Mouse (Mus musculus) C2C12 (cell line): ENCODE results near the gene Art1.

Experiments used
- CEBPB ChIP-seq: IDR thresholded peaks from one replicate; pipeline ENCODE4 v1.6.1; 2011; ENCODE audit warnings: low read depth, mild to moderate bottlenecking, control low read depth, moderate library complexity
- CTCF ChIP-seq: IDR thresholded peaks from one replicate; pipeline ENCODE4 v1.5.1; 2011; ENCODE audit not compliant: control insufficient read depth, insufficient read depth, insufficient read length
- MAX ChIP-seq: IDR thresholded peaks from one replicate; pipeline ENCODE4 v1.6.1; 2011; ENCODE audit warnings: mild to moderate bottlenecking, control low read depth
- MYOG ChIP-seq: IDR thresholded peaks from one replicate; pipeline ENCODE4 v1.6.1; 2011; ENCODE audit not compliant: control insufficient read depth, insufficient read length; ENCODE audit errors: extremely low read depth
- USF1 ChIP-seq: IDR thresholded peaks from one replicate; pipeline ENCODE4 v1.6.1; 2011; ENCODE audit warnings: low read depth, mild to moderate bottlenecking, control low read depth, moderate library complexity

GRCm38 (mm10) chr7:102066363-102066762 lies 35.2 kb upstream of the Art1 start:
- TF ChIP-seq CTCF (no peak), CEBPB (no peak), MYOG (no peak), USF1 (peak; percentile 27), MAX (no peak)
